Mouse (Mus musculus): ENCODE results near the gene Iscu. TPM values are rescaled to one million over a fixed set of nuclear protein-coding genes. Genes with fewer than 3 reads are reported as not detected.

The Iscu gene
- polyA plus RNA-seq, 1 experiment from 2014 or later = 202 TPM

DNA sequence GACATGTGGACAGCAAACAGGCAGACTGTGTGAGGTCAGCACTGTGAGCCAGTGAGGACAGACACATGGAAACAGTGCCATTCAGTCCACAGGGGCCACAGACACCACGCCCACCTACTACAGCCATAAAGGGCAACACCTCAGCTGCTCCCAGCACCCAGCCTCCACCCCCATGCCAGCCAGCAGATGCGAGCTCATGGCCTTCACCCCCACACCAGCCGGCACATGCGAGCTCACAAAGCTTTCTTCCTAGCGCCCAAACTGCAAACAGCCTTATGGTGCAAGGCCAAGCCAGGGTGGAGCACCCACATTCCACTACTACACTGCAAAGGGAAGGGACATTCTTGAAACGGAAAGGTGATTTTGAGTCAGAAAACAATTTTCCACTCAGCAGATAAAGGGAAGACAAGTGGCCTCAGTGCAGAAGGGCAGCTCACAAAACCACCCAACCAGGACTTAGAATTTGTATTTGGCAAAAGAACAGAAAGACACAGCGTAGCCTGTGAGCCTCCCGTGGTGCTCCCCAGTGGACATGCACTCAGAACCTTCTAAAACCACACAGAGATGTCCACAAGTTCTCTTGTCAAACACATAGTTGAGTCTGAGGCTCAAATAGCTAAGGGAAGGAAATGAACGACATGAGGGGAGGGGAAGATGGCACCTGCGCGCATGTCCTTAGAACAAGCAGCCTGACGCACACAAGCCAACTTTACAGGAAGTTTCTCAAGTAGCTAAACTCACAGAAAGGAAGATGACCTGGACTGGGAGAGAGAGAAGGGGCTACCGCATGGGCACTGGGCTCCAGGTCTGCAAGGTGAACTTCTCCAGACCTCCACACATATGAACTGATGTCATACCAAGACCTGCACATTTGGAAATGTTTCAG is 6.7 kb upstream of the Iscu start:
- Histone ChIP-seq H3K27ac (no peak overlapping the region), H3K4me3 (replicated peaks; ENCODE audit: low read depth, low read length) (no peak overlapping the region), H3K27me3 (ENCODE audit: insufficient read depth, low read length) (no peaks in the 10 kb centered on the region), H3K9me3 (replicated peaks; ENCODE audit: low read length) (no peaks in the 10 kb centered on the region), H3K36me3 (ENCODE audit: insufficient read depth, low read length) (peaks cover 26% of the 10 kb centered on the region; the same call in 1 of the 2 replicates), H3K4me1 (replicated peaks; ENCODE audit: insufficient read depth, low read length) (peaks cover 9% of the 10 kb centered on the region; the same call in 1 of the 2 replicates), H3K4me2 (ENCODE audit: low read length) (no peak overlapping the region), H3K9ac (ENCODE audit: low read depth, low read length) (no peak overlapping the region)
- WGBS = 79% methylated on average over 13 of the region's 13 CpGs
- ATAC-seq (replicated peaks; ENCODE audit: low FRiP score, low read depth) (no peak), DNase-seq (ENCODE audit: low spot score) (no peak)
- TF ChIP-seq CTCF (IDR thresholded peaks at IDR 0.05; ENCODE audit: low read depth) = no peak

- no peak for TF ChIP-seq CTCF (IDR thresholded peaks at IDR 0.05; ENCODE audit: low read depth)
- Histone ChIP-seq H3K9me3 (replicated peaks; ENCODE audit: low read length) (no peaks in the 10 kb centered on the region), H3K4me3 (replicated peaks; ENCODE audit: low read depth, low read length) (no peak overlapping the region), H3K27me3 (ENCODE audit: insufficient read depth, low read length) (no peaks in the 10 kb centered on the region), H3K4me1 (replicated peaks; ENCODE audit: insufficient read depth, low read length) (peaks cover 9% of the 10 kb centered on the region; the same call in 1 of the 2 replicates), H3K36me3 (ENCODE audit: insufficient read depth, low read length) (0 out of 2 replicates have a peak, but pooled peaks cover 6% of the 10 kb centered on the region), H3K27ac (no peak overlapping the region), H3K4me2 (ENCODE audit: low read length) (no peak overlapping the region), H3K9ac (ENCODE audit: low read depth, low read length) (no peak overlapping the region)
- WGBS = 87% methylated on average over 8 of the region's 8 CpGs
- ATAC-seq (replicated peaks; ENCODE audit: low FRiP score, low read depth) = no peak
- DNase-seq (ENCODE audit: low spot score) = no peak
These were observed 3.7 kb upstream of the Iscu start for GRCm38 (mm10) chr5:113768806-113769205.

- ATAC-seq (replicated peaks; ENCODE audit: low FRiP score, low read depth) = peak; percentile 79
- 0 out of 2 replicates have a peak, but pooled peaks have one; percentile 10 for TF ChIP-seq CTCF (IDR thresholded peaks at IDR 0.05; ENCODE audit: low read depth)
- Histone ChIP-seq H3K36me3 (ENCODE audit: insufficient read depth, low read length) (peaks cover 5% of the 10 kb centered on the region), H3K4me2 (ENCODE audit: low read length) (peak overlapping the region; percentile 91), H3K4me1 (replicated peaks; ENCODE audit: insufficient read depth, low read length) (peaks cover 9% of the 10 kb centered on the region; the same call in 1 of the 2 replicates), H3K27ac (peak overlapping the region; percentile 95), H3K4me3 (replicated peaks; ENCODE audit: low read depth, low read length) (peak overlapping the region; percentile 95), H3K9me3 (replicated peaks; ENCODE audit: low read length) (no peaks in the 10 kb centered on the region), H3K9ac (ENCODE audit: low read depth, low read length) (peak overlapping the region; percentile 89), H3K27me3 (ENCODE audit: insufficient read depth, low read length) (no peaks in the 10 kb centered on the region)
- WGBS = under 1% methylated on average over 91 of the region's 97 CpGs
- DNase-seq (ENCODE audit: low spot score) = peak; percentile 96
These were observed 1.1 kb upstream of the Iscu start for GRCm38 (mm10) chr5:113771213-113772162.

DNA sequence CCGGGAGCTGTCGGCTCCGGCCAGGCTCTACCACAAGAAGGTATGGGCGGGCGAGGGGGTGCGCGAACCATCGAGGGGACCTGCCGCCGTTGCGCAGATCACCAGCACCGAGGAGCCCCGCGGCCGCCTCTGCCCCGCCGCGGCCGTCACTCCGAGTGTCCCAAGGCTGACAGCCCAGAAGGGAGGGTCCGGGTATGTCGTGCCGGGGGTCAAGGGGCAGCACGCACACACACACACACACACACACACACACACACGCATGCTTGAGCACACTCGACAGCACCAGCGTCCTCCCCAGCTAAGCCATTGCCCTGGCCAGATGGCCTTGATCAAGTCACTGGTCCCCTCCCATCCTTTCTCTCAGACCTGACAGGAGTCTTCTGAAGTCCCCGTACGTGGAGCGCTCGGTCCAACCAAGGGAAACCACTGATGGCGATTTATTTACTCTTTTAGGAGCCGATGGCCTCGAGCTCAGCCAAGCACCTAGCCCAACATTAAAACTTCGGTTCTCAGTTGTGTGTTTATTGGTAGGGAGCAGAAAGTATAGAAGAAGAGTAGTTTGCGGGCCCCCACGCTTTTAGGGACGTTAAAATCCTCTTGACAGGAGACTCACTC is 464 bp downstream of the Iscu start:
- TF ChIP-seq CTCF (IDR thresholded peaks at IDR 0.05; ENCODE audit: low read depth) = no peak
- peaks cover 11% of the 10 kb centered on the region for H3K36me3 ChIP-seq (ENCODE audit: insufficient read depth, low read length)
- ATAC-seq (replicated peaks; ENCODE audit: low FRiP score, low read depth) = peak; percentile 25
- no peak for DNase-seq (ENCODE audit: low spot score)
- peak overlapping the region; percentile 95; the same call in 1 of the 2 replicates for H3K27ac ChIP-seq
- H3K4me1 ChIP-seq (replicated peaks; ENCODE audit: insufficient read depth, low read length) = peaks cover 9% of the 10 kb centered on the region; the same call in 1 of the 2 replicates
- H3K4me2 ChIP-seq (ENCODE audit: low read length) = peak overlapping the region; percentile 91
- WGBS = 2% methylated on average over 38 of the region's 38 CpGs
- no peaks in the 10 kb centered on the region for H3K9me3 ChIP-seq (replicated peaks; ENCODE audit: low read length)
- no peaks in the 10 kb centered on the region for H3K27me3 ChIP-seq (ENCODE audit: insufficient read depth, low read length)
- H3K4me3 ChIP-seq (replicated peaks; ENCODE audit: low read depth, low read length) = peak overlapping the region; percentile 95
- H3K9ac ChIP-seq (ENCODE audit: low read depth, low read length) = peak overlapping the region; percentile 78

- peak; percentile 92 for DNase-seq (ENCODE audit: low spot score)
- Histone ChIP-seq H3K27ac (no peak overlapping the region), H3K36me3 (ENCODE audit: insufficient read depth, low read length) (peaks cover 17% of the 10 kb centered on the region), H3K4me3 (replicated peaks; ENCODE audit: low read depth, low read length) (peak overlapping the region; percentile 95), H3K27me3 (ENCODE audit: insufficient read depth, low read length) (no peaks in the 10 kb centered on the region), H3K4me1 (replicated peaks; ENCODE audit: insufficient read depth, low read length) (peaks cover 9% of the 10 kb centered on the region; the same call in 1 of the 2 replicates), H3K4me2 (ENCODE audit: low read length) (peak overlapping the region; percentile 91), H3K9me3 (replicated peaks; ENCODE audit: low read length) (no peaks in the 10 kb centered on the region), H3K9ac (ENCODE audit: low read depth, low read length) (peak overlapping the region; percentile 78; the same call in 1 of the 2 replicates)
- no peak for ATAC-seq (replicated peaks; ENCODE audit: low FRiP score, low read depth)
- under 1% methylated on average over 7 of the region's 7 CpGs for WGBS
- peak; percentile 95 for TF ChIP-seq CTCF (IDR thresholded peaks at IDR 0.05; ENCODE audit: low read depth)
These were observed 1.1 kb downstream of the Iscu start for GRCm38 (mm10) chr5:113773664-113774063.
